Mouse (Mus musculus): ENCODE data around the gene Rph3al. TPM values are rescaled to one million over a fixed set of nuclear protein-coding genes. Genes with fewer than 3 reads are reported as not detected.

Rph3al gene
- polyA plus RNA-seq, 1 experiment: 3.8 TPM

- no peak for TF ChIP-seq POLR2A (IDR thresholded peaks at IDR 0.05; ENCODE audit: low read depth, low read length)
- TF ChIP-seq CTCF (IDR thresholded peaks at IDR 0.05; ENCODE audit: extremely low read depth, insufficient read depth, insufficient read length, insufficient replicate concordance): no peak
- no peaks in the 10 kb centered on the region for H3K4me1 ChIP-seq (ENCODE audit: control insufficient read depth, insufficient read depth, insufficient read length)
- H3K27ac ChIP-seq (ENCODE audit: insufficient read depth, low read length): no peak overlapping the region
- WGBS: 79% methylated on average over 2 of the region's 2 CpGs
- no peak for DNase-seq (ENCODE audit: low read depth in 1 of 2, low spot score in 2 of 2)
- H3K4me3 ChIP-seq (ENCODE audit: extremely low read depth, insufficient read depth, insufficient read length): no peak overlapping the region
- no peaks in the 10 kb centered on the region for H3K36me3 ChIP-seq (ENCODE audit: control insufficient read depth, insufficient read depth, low read length)
- no peaks in the 10 kb centered on the region for H3K27me3 ChIP-seq (ENCODE audit: control insufficient read depth, insufficient read depth, low read length)
Observed at GRCm38 (mm10) chr11:75852485-75852884, 85.7 kb downstream of the Rph3al start.

DNA sequence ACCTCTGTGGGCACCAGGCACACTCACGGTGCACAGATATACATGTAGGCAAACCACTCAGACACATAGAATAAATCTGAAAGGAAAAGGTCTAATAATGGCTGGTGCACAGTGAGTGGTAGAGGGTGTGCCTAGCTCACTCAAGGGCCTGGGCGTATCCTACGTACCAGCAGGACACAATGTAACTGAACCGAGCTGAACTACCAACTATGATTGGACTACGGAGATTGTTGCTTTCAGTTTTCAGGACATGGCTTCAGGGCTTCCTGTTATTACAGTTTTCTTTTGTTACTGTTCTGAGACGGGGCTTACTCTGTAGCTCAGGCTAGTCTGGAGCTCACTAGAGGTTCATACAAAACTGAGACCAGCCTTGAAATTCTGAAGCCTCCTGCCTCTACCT, 88.7 kb downstream of the Rph3al start:
- Histone ChIP-seq H3K27me3 (ENCODE audit: control insufficient read depth, insufficient read depth, low read length) (no peaks in the 10 kb centered on the region), H3K4me3 (ENCODE audit: extremely low read depth, insufficient read depth, insufficient read length) (no peak overlapping the region), H3K36me3 (ENCODE audit: control insufficient read depth, insufficient read depth, low read length) (no peaks in the 10 kb centered on the region), H3K4me1 (ENCODE audit: control insufficient read depth, insufficient read depth, insufficient read length) (no peaks in the 10 kb centered on the region), H3K27ac (ENCODE audit: insufficient read depth, low read length) (no peak overlapping the region)
- no peak for TF ChIP-seq CTCF (IDR thresholded peaks at IDR 0.05; ENCODE audit: extremely low read depth, insufficient read depth, insufficient read length, insufficient replicate concordance)
- no peak for TF ChIP-seq POLR2A (IDR thresholded peaks at IDR 0.05; ENCODE audit: low read depth, low read length)
- no peak for DNase-seq (ENCODE audit: low read depth in 1 of 2, low spot score in 2 of 2)
- 63% methylated on average over 6 of the region's 6 CpGs for WGBS

DNA sequence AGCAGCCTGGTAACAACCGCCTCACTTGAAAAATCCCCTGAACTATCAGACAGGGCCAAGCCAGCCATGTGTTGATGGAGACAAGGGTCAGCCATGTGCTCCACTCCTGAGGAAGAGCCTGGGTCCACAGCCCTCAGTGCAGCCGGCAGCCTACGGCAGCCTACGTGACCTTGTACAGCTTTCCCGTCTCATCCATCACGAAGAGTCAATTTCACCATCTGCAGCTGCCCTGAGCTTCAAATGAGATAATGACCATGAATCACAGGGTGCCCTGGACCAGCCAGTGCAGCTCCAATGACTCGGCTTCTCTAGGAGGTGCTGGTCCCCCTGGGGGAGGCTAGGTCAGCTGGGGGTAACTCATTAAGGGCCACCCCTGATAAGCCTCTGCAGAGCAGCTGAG, 91.6 kb downstream of the Rph3al start:
- Histone ChIP-seq H3K27ac (ENCODE audit: insufficient read depth, low read length) (no peak overlapping the region), H3K27me3 (ENCODE audit: control insufficient read depth, insufficient read depth, low read length) (no peaks in the 10 kb centered on the region), H3K36me3 (ENCODE audit: control insufficient read depth, insufficient read depth, low read length) (no peaks in the 10 kb centered on the region), H3K4me3 (ENCODE audit: extremely low read depth, insufficient read depth, insufficient read length) (no peak overlapping the region), H3K4me1 (ENCODE audit: control insufficient read depth, insufficient read depth, insufficient read length) (no peaks in the 10 kb centered on the region)
- TF ChIP-seq POLR2A (IDR thresholded peaks at IDR 0.05; ENCODE audit: low read depth, low read length) (no peak), CTCF (IDR thresholded peaks at IDR 0.05; ENCODE audit: extremely low read depth, insufficient read depth, insufficient read length, insufficient replicate concordance) (no peak)
- 90% methylated on average over 7 of the region's 7 CpGs for WGBS
- no peak for DNase-seq (ENCODE audit: low read depth in 1 of 2, low spot score in 2 of 2)

DNA sequence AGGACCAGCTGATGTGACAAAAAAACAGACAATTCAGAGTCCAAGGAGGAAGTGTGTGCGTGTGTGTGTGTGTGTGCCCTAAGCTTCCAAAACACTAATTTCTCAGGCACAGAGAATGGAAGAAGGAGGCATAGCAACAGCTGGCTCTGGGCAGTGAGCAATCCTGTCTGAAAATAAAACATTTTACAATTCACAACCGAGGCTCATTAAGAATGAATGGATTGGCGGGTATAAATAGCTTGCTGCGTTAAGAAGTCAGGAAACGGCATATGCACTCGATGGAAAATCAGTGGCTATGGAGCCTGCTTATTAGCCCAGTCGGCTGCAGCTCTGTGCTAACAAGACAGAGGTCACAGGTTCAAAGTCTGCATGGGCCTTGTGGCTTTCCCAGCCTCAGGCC, 92.6 kb downstream of the Rph3al start:
- 79% methylated on average over 7 of the region's 7 CpGs for WGBS
- H3K36me3 ChIP-seq (ENCODE audit: control insufficient read depth, insufficient read depth, low read length): no peaks in the 10 kb centered on the region
- H3K27ac ChIP-seq (ENCODE audit: insufficient read depth, low read length): no peak overlapping the region
- no peaks in the 10 kb centered on the region for H3K4me1 ChIP-seq (ENCODE audit: control insufficient read depth, insufficient read depth, insufficient read length)
- H3K4me3 ChIP-seq (ENCODE audit: extremely low read depth, insufficient read depth, insufficient read length): no peak overlapping the region
- TF ChIP-seq POLR2A (IDR thresholded peaks at IDR 0.05; ENCODE audit: low read depth, low read length) (no peak), CTCF (IDR thresholded peaks at IDR 0.05; ENCODE audit: extremely low read depth, insufficient read depth, insufficient read length, insufficient replicate concordance) (no peak)
- H3K27me3 ChIP-seq (ENCODE audit: control insufficient read depth, insufficient read depth, low read length): no peaks in the 10 kb centered on the region
- no peak for DNase-seq (ENCODE audit: low read depth in 1 of 2, low spot score in 2 of 2)

DNA sequence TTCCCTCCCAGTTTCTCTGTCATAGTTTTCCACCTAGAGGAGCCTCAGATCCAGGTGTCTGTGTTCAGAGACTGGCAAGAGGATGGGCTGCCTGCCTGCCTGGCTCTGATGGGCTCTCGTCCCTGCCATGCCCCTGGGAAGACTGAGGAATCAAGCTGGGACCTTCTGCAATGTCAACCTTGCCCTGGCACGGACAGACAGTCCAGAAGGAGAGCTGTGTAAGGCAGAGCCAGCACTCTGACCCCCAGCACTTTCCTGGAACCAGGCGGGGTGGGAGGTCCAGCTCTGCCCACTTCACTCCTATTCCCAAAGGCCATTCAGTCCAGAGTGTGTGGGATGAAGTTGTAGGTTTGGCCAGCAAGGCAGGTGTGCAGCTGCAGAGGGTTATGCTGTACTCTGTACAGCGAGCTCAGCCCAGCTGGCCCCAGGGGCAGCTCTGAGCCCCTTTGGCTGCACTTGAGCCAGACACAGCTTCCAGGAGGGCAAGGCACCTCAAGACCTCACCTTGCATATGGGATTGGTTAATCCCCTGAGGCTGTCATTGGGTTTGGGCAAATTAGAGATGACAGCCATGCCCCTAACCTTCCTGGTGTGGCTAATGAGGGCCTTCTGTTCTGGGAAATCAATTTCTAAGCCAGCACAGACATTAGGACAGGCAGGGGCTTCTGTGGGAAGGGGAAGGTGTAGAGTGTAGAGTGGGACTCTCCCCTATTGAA, 95.2 kb downstream of the Rph3al start:
- Histone ChIP-seq H3K4me1 (ENCODE audit: control insufficient read depth, insufficient read depth, insufficient read length) (no peaks in the 10 kb centered on the region), H3K27ac (ENCODE audit: insufficient read depth, low read length) (no peak overlapping the region), H3K27me3 (ENCODE audit: control insufficient read depth, insufficient read depth, low read length) (no peaks in the 10 kb centered on the region), H3K4me3 (ENCODE audit: extremely low read depth, insufficient read depth, insufficient read length) (no peak overlapping the region), H3K36me3 (ENCODE audit: control insufficient read depth, insufficient read depth, low read length) (no peaks in the 10 kb centered on the region)
- no peak for TF ChIP-seq POLR2A (IDR thresholded peaks at IDR 0.05; ENCODE audit: low read depth, low read length)
- TF ChIP-seq CTCF (IDR thresholded peaks at IDR 0.05; ENCODE audit: extremely low read depth, insufficient read depth, insufficient read length, insufficient replicate concordance): no peak
- DNase-seq (ENCODE audit: low read depth in 1 of 2, low spot score in 2 of 2): no peak
- 92% methylated on average over 4 of the region's 4 CpGs for WGBS

GRCm38 (mm10) chr11:75841503-75841902, 96.7 kb downstream of the Rph3al start:
- no peak for TF ChIP-seq POLR2A (IDR thresholded peaks at IDR 0.05; ENCODE audit: low read depth, low read length)
- TF ChIP-seq CTCF (IDR thresholded peaks at IDR 0.05; ENCODE audit: extremely low read depth, insufficient read depth, insufficient read length, insufficient replicate concordance): no peak
- no peak overlapping the region for H3K27ac ChIP-seq (ENCODE audit: insufficient read depth, low read length)
- no peaks in the 10 kb centered on the region for H3K36me3 ChIP-seq (ENCODE audit: control insufficient read depth, insufficient read depth, low read length)
- 86% methylated on average over 3 of the region's 3 CpGs for WGBS
- no peaks in the 10 kb centered on the region for H3K4me1 ChIP-seq (ENCODE audit: control insufficient read depth, insufficient read depth, insufficient read length)
- no peak overlapping the region for H3K4me3 ChIP-seq (ENCODE audit: extremely low read depth, insufficient read depth, insufficient read length)
- H3K27me3 ChIP-seq (ENCODE audit: control insufficient read depth, insufficient read depth, low read length): no peaks in the 10 kb centered on the region
- DNase-seq (ENCODE audit: low read depth in 1 of 2, low spot score in 2 of 2): no peak
